1 mouse cellular context compared by ENCODE assay signal in the genomic region with DNA sequence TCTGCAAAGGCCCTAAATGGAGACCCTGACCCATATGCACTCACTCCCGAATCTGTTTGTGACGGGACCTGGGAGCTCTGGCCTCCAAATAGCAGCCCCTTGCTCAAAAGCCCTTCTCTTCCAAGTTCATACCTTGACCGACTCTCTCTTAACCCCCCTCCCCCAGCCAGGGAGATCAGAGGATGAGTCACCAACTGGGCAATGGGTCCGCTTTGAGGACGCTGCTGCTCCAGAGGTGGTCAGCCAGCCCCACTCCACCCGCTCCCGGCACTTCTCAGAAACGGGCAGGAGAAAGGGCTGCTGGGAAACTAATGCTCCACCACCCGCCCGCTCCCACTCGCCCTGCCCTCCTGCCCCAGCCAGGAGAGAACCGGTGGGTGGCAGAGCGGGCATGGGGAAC.
TF ChIP-seq lines count a peak whose summit lies in the region.

No protein-coding gene starts in this region.

TF ChIP-seq in CH12.LX, 34 proteins besides CTCF, POLR2A, EP300 and RAD21 (continued from another document):
- TF ChIP-seq MYC (IDR thresholded peaks at IDR 0.05; ENCODE audit: low read depth, low read length) = no peak
- TF ChIP-seq NELFE (IDR thresholded peaks at IDR 0.05; ENCODE audit: low read depth, low read length) = no peak
- no peak for TF ChIP-seq SIN3A (IDR thresholded peaks at IDR 0.05; ENCODE audit: low read length)
- TF ChIP-seq ELF1 (IDR thresholded peaks at IDR 0.05; ENCODE audit: low read depth, low read length) = no peak
- no peak for TF ChIP-seq CHD2 (IDR thresholded peaks at IDR 0.05; ENCODE audit: low read length)
- no peak for TF ChIP-seq BHLHE40 (IDR thresholded peaks at IDR 0.05; ENCODE audit: low read depth, low read length)
- no peak for TF ChIP-seq GABPA (IDR thresholded peaks at IDR 0.05; ENCODE audit: insufficient replicate concordance, low read depth, low read length)
- no peak for TF ChIP-seq USF1 (IDR thresholded peaks at IDR 0.05; ENCODE audit: low read depth, low read length)
- TF ChIP-seq USF2 (conservative IDR thresholded peaks at IDR 0.05; ENCODE audit: low read depth, low read length) = no peak
- no peak for TF ChIP-seq ZKSCAN1 (IDR thresholded peaks at IDR 0.05; ENCODE audit: borderline replicate concordance, low read depth, low read length)
- no peak for TF ChIP-seq CHD1 (IDR thresholded peaks at IDR 0.05; ENCODE audit: low read depth, low read length)
- TF ChIP-seq JUND (conservative IDR thresholded peaks at IDR 0.05; ENCODE audit: low read depth, low read length) = no peak
- no peak for TF ChIP-seq MXI1 (IDR thresholded peaks at IDR 0.05; ENCODE audit: low read depth, low read length)
- TF ChIP-seq HCFC1 (IDR thresholded peaks at IDR 0.05; ENCODE audit: low read depth, low read length) = no peak
- no peak for TF ChIP-seq IRF4 (IDR thresholded peaks at IDR 0.05; ENCODE audit: low read depth, low read length)
